Mouse (Mus musculus) ES-E14 (cell line): ENCODE data around the gene Gm6525.

ENCODE experiments used
- CHD2 ChIP-seq: IDR thresholded peaks from 2 replicates; pipeline ENCODE4 v1.6.1; 2014; ENCODE audit warnings: mild to moderate bottlenecking, low read depth, low read length, inconsistent platforms
- MAFK ChIP-seq: IDR thresholded peaks from 2 replicates; pipeline ENCODE4 v1.6.1; 2014; ENCODE audit warnings: mild to moderate bottlenecking, low read depth, low read length, inconsistent platforms; ENCODE audit not compliant: insufficient read depth
- ZC3H11A ChIP-seq: IDR thresholded peaks from 2 replicates; pipeline ENCODE4 v1.6.1; 2012; ENCODE audit warnings: low read depth, mild to moderate bottlenecking, inconsistent platforms, low read length, borderline replicate concordance
- ZNF384 ChIP-seq: IDR thresholded peaks from 2 replicates; pipeline ENCODE4 v1.6.1; 2012; ENCODE audit warnings: low read depth, low read length, inconsistent platforms

DNA sequence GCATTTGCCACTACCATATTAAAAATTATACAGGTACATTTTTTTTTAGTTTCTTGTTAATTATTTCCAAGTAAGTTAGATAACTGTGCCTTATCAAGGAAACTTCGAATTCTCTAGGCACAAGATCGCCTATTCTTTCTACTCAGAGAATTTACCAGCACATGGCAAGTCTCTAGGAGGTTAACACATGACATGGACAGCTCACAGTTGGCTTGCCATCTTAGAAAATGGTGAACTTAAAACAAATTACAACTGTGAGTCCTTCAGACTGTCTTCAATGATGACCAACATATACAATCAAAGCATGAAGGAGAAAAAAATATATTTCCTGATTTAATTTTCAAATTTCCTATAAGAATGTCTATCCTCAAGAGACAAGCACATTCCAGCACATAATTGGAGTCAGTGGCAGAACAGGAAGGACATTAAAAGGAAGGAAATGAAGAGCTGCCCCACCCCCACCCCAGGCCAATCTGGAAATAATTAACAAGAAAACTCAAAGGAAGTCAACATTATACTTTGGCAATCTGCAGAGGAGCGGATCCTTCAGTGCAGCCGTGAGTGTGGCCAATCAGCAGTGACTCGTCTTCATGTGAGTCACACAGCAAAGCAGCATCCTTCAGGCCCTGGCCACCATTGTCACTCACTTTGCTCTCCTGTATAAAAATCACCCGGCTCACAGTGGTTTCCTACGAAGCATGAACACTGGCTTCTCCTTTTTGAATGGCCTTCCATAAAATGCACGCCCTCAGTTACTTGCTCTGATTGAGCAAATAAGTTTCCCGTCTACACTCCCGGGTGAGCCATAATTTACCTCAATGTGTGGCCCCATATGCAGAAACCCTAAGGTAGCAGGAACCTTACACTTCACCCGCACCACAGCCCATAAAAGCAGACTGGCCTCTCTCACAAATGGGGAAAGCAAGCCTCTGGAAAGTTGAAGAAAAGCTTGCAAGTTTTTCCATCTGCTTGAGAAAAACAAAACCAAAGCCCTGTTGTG, 44.7 kb upstream of the Gm6525 start:
- TF ChIP-seq ZC3H11A (no peak), CHD2 (no peak), MAFK (no peak), ZNF384 (no peak)
